Mouse (Mus musculus): ENCODE measurements around the gene Otub2. TPM values are rescaled to one million over a fixed set of nuclear protein-coding genes. Genes with fewer than 3 reads are reported as not detected.
"Not testable (repeated sequence)": the region's sequence is repeated elsewhere in the genome, so short reads cannot be mapped to it uniquely, and the experiment has no call there.

Otub2 gene
- polyA plus RNA-seq, 1 experiment from 2014 or later = 23.1 TPM

DNA sequence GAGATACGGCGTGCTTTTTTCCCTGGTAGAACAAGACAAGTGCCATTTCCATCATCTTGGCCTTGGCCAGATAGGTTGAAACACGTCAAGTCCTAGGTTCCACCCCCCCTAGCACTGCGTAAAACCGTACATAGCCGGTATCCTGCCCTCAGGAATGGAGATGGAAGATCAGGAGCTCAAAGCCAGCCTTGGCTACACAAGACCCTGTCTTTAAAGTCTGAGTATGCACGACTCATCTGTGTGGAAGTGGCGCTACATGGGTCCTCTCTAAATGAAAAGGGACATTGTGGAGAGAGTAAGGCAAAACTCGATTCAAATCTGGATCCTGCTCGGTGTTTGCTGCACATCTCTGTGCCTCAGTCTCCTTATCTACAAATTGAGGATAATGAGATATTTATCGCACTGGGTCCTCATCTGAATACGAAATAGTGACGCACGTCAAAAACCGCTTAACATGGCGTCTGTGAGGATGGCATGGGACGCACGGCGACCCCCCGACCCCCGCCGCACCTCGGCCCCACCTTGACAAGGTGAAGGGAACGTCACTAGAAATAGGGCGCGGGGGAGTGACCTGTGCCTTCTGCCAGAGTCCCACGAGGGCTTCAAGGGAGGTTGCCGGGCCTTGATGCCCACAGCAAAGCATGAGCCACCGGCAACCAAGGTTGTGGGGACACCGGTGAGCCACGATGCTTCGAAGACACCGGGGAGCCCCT lies 36.7 kb downstream of the Otub2 start:
- Histone ChIP-seq H3K27ac (replicated peaks) (peak overlapping the region; percentile 84), H3K4me3 (replicated peaks) (peak overlapping the region; percentile 96), H3K9ac (replicated peaks) (peak overlapping the region; percentile 97), H3K4me2 (peak overlapping the region; percentile 86), H3K4me1 (peaks cover 42% of the 10 kb centered on the region), H3K36me3 (peaks cover 8% of the 10 kb centered on the region), H3K27me3 (replicated peaks) (no peaks in the 10 kb centered on the region), H3K9me3 (replicated peaks) (no peaks in the 10 kb centered on the region)
- 9% methylated on average over 33 of the region's 33 CpGs for WGBS
- ATAC-seq (ENCODE audit: low FRiP score) = peak; percentile 53

GRCm38 (mm10) chr12:103425729-103426470 lies 37.4 kb downstream of the Otub2 start, which contains the start of gene Ddx24:
Gene Ddx24 (minus strand): TSS chr12:103425830.
- Histone ChIP-seq H3K4me3 (replicated peaks) (peak within 1 kb of the TSS; percentile 96), H3K27ac (replicated peaks) (peak within 1 kb of the TSS; percentile 84), H3K27me3 (replicated peaks) (no peaks in the 10 kb centered on the region), H3K36me3 (peaks cover 8% of the 10 kb centered on the region), H3K4me2 (peak within 1 kb of the TSS; percentile 86), H3K4me1 (peaks cover 39% of the 10 kb centered on the region), H3K9ac (replicated peaks) (peak within 1 kb of the TSS; percentile 97), H3K9me3 (replicated peaks) (no peaks in the 10 kb centered on the region)
- whole genome bisulfite sequencing = 1% methylated on average over 33 of the region's 33 CpGs
- ATAC-seq (ENCODE audit: low FRiP score) = peak; percentile 99

- no peak overlapping the region for H3K4me2 ChIP-seq
- no peaks in the 10 kb centered on the region for H3K9me3 ChIP-seq (replicated peaks)
- peaks cover 8% of the 10 kb centered on the region for H3K36me3 ChIP-seq
- ATAC-seq (ENCODE audit: low FRiP score) = no peak
- no peak overlapping the region for H3K4me3 ChIP-seq (replicated peaks)
- no peak overlapping the region for H3K9ac ChIP-seq (replicated peaks)
- 91% methylated on average over 7 of the region's 7 CpGs for WGBS
- H3K27me3 ChIP-seq (replicated peaks) = no peaks in the 10 kb centered on the region
- no peak overlapping the region for H3K27ac ChIP-seq (replicated peaks)
- peaks cover 31% of the 10 kb centered on the region for H3K4me1 ChIP-seq
Observed at GRCm38 (mm10) chr12:103426710-103427109, 38.2 kb downstream of the Otub2 start.

GRCm38 (mm10) chr12:103433430-103433829 lies 44.9 kb downstream of the Otub2 start:
- H3K27me3 ChIP-seq (replicated peaks) = no peaks in the 10 kb centered on the region
- no peak for ATAC-seq (ENCODE audit: low FRiP score)
- no peaks in the 10 kb centered on the region for H3K36me3 ChIP-seq
- no peak overlapping the region for H3K4me3 ChIP-seq (replicated peaks)
- H3K4me2 ChIP-seq = no peak overlapping the region
- no peaks in the 10 kb centered on the region for H3K9me3 ChIP-seq (replicated peaks)
- H3K9ac ChIP-seq (replicated peaks) = no peak overlapping the region
- WGBS = 85% methylated on average over 2 of the region's 2 CpGs
- no peak overlapping the region for H3K27ac ChIP-seq (replicated peaks)
- no peaks in the 10 kb centered on the region for H3K4me1 ChIP-seq

DNA sequence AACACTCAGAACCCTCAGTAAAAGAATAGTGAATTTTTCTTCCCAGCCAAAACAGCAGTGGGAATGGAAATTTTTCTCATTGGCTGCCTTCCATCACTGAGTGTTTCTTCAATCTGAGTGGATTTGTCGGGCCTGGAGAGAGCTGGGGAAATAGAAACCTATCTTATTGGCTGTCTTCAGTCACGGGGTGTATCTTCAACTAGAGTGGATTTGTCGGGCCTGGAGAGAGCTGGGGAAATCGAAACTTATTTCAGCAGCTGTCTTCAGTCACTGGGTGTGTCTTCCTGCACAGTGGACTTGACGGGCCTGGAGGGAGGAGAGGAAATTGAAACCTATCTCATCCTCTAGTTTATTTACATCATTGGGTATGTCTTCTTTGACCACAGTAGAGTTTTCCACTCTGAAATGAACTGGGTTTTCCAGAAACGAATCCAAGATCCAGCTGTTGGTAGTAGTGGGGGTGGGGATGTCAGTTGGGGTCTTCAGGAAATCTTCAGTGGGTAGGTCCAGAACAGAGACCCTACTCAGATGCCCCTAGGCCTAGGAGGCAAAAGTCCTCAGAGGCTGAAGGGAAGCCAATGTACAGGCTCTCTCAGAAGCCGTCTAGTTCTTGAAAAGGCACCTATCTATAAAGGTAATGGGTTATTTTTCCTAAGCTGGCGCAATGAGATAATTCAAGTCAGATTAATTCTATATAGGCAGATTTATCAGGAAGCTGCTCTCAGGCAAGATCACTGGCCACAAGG lies 45.7 kb downstream of the Otub2 start, which contains the start of gene Ifi27:
TSS of gene Ifi27 (plus strand) at position 226 of the 746 bp plus-strand sequence.
- no peaks in the 10 kb centered on the region for H3K4me1 ChIP-seq
- no peak for ATAC-seq (ENCODE audit: low FRiP score)

GRCm38 (mm10) chr12:103434861-103435260 lies 46.4 kb downstream of the Otub2 start:
- Histone ChIP-seq H3K9me3 (replicated peaks) (no peaks in the 10 kb centered on the region), H3K9ac (replicated peaks) (no peak overlapping the region), H3K4me2 (peak overlapping the region; percentile 22; the same call in 1 of the 2 replicates), H3K4me3 (replicated peaks) (no peak overlapping the region), H3K36me3 (no peaks in the 10 kb centered on the region), H3K27ac (replicated peaks) (no peak overlapping the region), H3K4me1 (no peaks in the 10 kb centered on the region), H3K27me3 (replicated peaks) (no peaks in the 10 kb centered on the region)
- ATAC-seq (ENCODE audit: low FRiP score) = no peak

More for the DNA sequence above, 45.7 kb downstream of the Otub2 start, which contains the start of gene Ifi27:
- H3K4me2 ChIP-seq = peak within 1 kb of the TSS; percentile 22
- H3K36me3 ChIP-seq = no peaks in the 10 kb centered on the region
- no peaks in the 10 kb centered on the region for H3K27me3 ChIP-seq (replicated peaks)
- WGBS = 82% methylated on average over 8 of the region's 8 CpGs
- H3K4me3 ChIP-seq (replicated peaks) = no peak within 1 kb of the TSS
- no peak within 1 kb of the TSS for H3K9ac ChIP-seq (replicated peaks)
- H3K9me3 ChIP-seq (replicated peaks) = no peaks in the 10 kb centered on the region
- H3K27ac ChIP-seq (replicated peaks) = no peak within 1 kb of the TSS

DNA sequence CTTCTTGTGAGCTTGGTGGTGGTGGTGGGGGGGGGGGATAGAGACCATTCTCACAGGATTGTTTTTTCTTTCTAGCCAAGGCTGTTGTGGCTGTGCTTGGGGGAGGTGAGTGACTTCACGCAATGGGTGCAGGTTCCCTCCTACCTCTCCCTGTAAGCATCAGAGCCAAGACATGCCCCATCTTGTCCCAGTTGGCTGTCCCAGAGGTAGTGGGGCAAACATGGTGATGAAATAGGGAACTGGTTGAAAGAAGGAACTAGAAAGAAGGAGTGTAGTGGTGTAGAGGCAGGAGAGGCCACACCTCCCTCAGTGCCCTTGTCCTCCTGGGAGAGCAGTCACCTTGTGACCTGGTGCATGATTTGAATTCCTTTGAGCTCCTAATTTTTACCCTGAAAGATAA lies 49.1 kb downstream of the Otub2 start:
- H3K27me3 ChIP-seq (replicated peaks) = no peaks in the 10 kb centered on the region
- no peak overlapping the region for H3K9ac ChIP-seq (replicated peaks)
- ATAC-seq (ENCODE audit: low FRiP score) = no peak
- H3K36me3 ChIP-seq = no peaks in the 10 kb centered on the region
- no peaks in the 10 kb centered on the region for H3K4me1 ChIP-seq
- H3K4me2 ChIP-seq = no peak overlapping the region
- WGBS = 95% methylated on average over 1 of the region's 1 CpGs
- no peak overlapping the region for H3K4me3 ChIP-seq (replicated peaks)
- H3K27ac ChIP-seq (replicated peaks) = no peak overlapping the region
- no peaks in the 10 kb centered on the region for H3K9me3 ChIP-seq (replicated peaks)

- 64% methylated on average over 3 of the region's 3 CpGs for WGBS
- Histone ChIP-seq H3K9me3 (replicated peaks) (no peaks in the 10 kb centered on the region), H3K4me3 (replicated peaks) (no peak within 1 kb of the TSS), H3K9ac (replicated peaks) (no peak within 1 kb of the TSS), H3K27me3 (replicated peaks) (no peaks in the 10 kb centered on the region), H3K4me1 (no peaks in the 10 kb centered on the region), H3K27ac (replicated peaks) (no peak within 1 kb of the TSS), H3K4me2 (no peak within 1 kb of the TSS), H3K36me3 (no peaks in the 10 kb centered on the region)
- ATAC-seq (ENCODE audit: low FRiP score) = no peak
Observed at GRCm38 (mm10) chr12:103443524-103443923, 55.0 kb downstream of the Otub2 start, which contains the start of gene Ifi27l2a. Gene Ifi27l2a (minus strand): TSS chr12:103443680.

- 49% methylated on average over 6 of the region's 7 CpGs for WGBS
- not testable (repeated sequence) for ATAC-seq (ENCODE audit: low FRiP score); H3K9me3 ChIP-seq (replicated peaks)
Observed at GRCm38 (mm10) chr12:103444261-103444660, 55.8 kb downstream of the Otub2 start.

DNA sequence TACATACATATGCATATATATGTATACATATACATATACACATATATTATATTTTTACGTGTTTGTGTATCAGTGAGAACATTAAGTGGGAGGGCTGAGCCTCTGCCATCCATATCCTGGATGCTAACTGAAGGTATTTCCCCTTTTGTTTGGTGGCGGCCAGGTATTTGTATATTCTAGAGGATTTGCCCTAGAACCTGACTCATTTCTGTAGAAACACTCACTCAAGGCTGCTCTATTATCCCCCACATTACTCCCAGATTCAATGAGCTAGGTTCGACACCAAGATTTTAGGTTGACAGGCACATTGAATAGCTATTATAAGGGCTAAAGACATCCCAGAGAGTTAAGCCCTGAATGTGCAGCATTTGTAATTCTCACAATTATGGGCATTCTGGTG lies 56.6 kb downstream of the Otub2 start:
- no peak overlapping the region for H3K27ac ChIP-seq (replicated peaks)
- no peak overlapping the region for H3K4me3 ChIP-seq (replicated peaks)
- no peak overlapping the region for H3K9ac ChIP-seq (replicated peaks)
- 87% methylated on average over 3 of the region's 3 CpGs for WGBS
- no peaks in the 10 kb centered on the region for H3K36me3 ChIP-seq
- no peaks in the 10 kb centered on the region for H3K4me1 ChIP-seq
- H3K4me2 ChIP-seq = no peak overlapping the region
- H3K9me3 ChIP-seq (replicated peaks) = no peaks in the 10 kb centered on the region
- no peaks in the 10 kb centered on the region for H3K27me3 ChIP-seq (replicated peaks)
- no peak for ATAC-seq (ENCODE audit: low FRiP score)

More at GRCm38 (mm10) chr12:103444261-103444660, 55.8 kb downstream of the Otub2 start:
- not testable (repeated sequence) for H3K4me3 ChIP-seq (replicated peaks); H3K4me2 ChIP-seq; H3K4me1 ChIP-seq; H3K27me3 ChIP-seq (replicated peaks); H3K36me3 ChIP-seq; H3K27ac ChIP-seq (replicated peaks); H3K9ac ChIP-seq (replicated peaks)

DNA sequence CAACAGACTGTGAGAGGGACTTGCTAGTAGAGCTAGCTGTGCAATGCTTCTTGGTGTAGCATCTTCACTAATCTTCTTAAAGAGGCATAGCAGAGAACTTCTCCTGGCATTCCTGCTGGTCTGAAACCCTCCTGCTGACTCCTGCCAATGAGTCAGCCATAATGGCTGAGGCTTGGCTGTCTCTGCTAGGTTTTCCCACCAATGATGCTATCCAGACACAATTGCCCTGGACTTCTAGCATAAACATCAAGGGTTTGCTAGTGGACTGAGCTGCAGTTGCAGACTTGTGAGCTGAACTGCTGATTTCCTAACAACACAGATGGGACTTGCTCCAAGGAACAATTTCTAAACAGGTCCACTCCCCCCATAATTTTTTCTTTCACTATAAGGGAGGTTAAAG lies 64.9 kb downstream of the Otub2 start:
- no peak overlapping the region for H3K9ac ChIP-seq (replicated peaks)

More for the DNA sequence above, 64.9 kb downstream of the Otub2 start:
- ATAC-seq (ENCODE audit: low FRiP score) = no peak
- Histone ChIP-seq H3K36me3 (no peaks in the 10 kb centered on the region), H3K27ac (replicated peaks) (no peak overlapping the region), H3K4me3 (replicated peaks) (no peak overlapping the region), H3K9me3 (replicated peaks) (no peaks in the 10 kb centered on the region), H3K27me3 (replicated peaks) (no peaks in the 10 kb centered on the region), H3K4me2 (no peak overlapping the region), H3K4me1 (no peaks in the 10 kb centered on the region)
